Mouse (Mus musculus): ENCODE results near the gene Tomm6.

Tomm6 gene

DNA sequence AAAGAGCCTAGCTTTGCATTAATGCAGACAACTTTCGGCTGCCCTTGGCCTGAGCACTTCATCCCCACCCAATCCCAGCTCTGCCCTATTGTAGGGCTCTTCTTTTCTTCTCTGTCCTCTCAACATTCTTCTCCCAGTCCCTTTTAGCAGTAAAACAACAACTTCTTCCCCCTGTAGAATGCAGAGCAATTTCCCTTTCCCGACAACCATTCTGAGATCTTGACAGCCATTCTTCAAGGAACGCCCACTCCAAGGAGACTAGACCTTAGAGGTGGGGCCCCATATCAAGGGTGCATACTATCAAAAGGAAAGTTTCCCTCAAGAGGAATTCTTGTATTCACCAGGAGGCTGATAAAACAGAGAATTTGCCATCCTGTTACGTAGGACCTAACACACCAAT is 39.2 kb downstream of the Tomm6 start:
- DNase-seq: no peak

DNA sequence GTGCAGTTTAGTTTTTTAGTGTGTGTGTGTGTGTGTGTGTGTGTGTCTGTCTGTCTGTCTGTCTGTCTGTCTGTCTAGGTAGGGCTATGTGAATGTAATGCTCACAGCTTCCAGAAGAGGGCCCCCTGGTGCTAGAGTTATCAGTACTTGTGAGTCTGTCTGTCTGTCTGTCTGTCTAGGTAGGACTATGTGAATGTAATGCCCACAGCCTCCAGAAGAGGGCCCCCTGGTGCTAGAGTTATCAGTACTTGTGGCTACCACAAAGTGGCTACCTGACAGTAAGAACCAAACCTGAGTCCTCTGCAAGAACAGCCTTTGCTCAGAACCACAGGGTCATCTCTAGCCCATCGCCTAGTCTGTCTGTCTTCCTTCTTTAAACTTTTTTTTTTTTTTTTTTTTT is 41.5 kb downstream of the Tomm6 start:
- DNase-seq: peak; percentile 55

DNA sequence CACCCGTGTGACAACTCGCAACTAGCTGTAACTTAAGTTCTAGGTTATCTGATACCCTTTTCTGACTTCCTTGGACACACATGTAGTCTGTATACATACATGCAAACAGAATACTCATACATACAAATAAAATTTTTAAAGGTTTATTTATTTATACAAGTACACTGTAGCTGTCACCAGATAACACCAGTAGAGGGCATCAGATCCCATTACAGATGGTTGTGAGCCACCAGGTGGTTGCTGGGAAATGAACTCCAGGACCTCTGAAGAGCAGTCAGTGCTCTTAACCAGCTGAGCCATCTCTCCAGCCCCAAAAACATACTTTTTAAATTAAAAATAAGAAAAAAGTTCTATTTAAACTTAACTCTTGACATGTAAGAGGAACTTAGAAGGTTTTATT is 45.2 kb downstream of the Tomm6 start:
- DNase-seq: no peak
